Mouse (Mus musculus) C2C12 (cell line): Measurements from ENCODE around the gene Cog8.

ENCODE experiments used
- CTCF ChIP-seq: IDR thresholded peaks from one replicate; pipeline ENCODE4 v1.5.1; 2011; ENCODE audit not compliant: control insufficient read depth, insufficient read depth, insufficient read length
- FOSL1 ChIP-seq: IDR thresholded peaks from one replicate; pipeline ENCODE4 v1.8.0; 2011; ENCODE audit warnings: mild to moderate bottlenecking, low read length; ENCODE audit not compliant: poor library complexity, insufficient read depth, severe bottlenecking
- MAX ChIP-seq: IDR thresholded peaks from one replicate; pipeline ENCODE4 v1.6.1; 2011; ENCODE audit warnings: mild to moderate bottlenecking, control low read depth
- MYOG ChIP-seq: IDR thresholded peaks from one replicate; pipeline ENCODE4 v1.6.1; 2011; ENCODE audit not compliant: control insufficient read depth, insufficient read length; ENCODE audit errors: extremely low read depth

- TF ChIP-seq CTCF = no peak
- no peak for TF ChIP-seq MYOG
- no peak for TF ChIP-seq MAX
- no peak for TF ChIP-seq FOSL1
Observed at GRCm38 (mm10) chr8:107035641-107036040, 20.8 kb downstream of the Cog8 start.
